Mouse (Mus musculus): Measurements from ENCODE around the gene Cdh5.

Gene Cdh5

DNA sequence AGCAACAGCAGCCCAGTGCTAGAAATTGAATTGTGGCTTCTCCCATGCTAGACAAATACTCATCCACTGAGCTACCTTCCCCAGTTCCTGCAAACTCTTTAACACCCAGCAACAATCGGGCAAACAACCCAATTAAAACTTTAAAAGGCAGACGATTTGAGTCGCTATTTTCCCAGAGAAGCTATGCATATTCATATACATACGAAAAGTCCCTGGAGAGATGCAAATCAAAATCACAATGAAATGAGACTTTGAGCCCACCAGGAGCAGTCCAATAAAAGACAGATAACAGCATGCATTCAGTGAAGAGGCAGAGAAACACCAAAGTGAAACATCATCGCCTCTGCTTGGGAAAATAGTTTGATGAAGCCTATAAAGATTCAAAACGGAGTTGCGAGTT is 8.1 kb upstream of the Cdh5 start:
- no peak for DNase-seq

DNA sequence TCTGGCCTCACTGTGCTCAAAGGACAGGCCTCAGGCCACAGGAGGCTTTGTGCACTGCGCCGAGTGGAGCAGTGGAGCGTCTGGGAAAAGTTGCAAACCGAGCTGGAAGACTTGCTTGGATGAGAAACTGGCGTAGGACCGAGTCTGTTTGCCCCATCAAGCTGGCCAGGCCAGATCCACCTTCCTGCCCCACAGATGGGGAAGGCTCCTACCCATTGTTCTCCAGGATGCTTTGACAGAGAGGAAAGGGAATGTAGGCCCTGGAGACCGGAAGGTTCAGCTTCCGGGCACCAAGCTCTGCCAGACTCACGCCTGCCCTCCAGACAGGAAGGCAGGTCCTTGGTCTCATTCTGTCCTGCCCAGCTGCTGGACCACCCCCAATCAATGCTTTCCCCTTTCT is 5.8 kb upstream of the Cdh5 start:
- peak; percentile 64 to 88 for DNase-seq

DNA sequence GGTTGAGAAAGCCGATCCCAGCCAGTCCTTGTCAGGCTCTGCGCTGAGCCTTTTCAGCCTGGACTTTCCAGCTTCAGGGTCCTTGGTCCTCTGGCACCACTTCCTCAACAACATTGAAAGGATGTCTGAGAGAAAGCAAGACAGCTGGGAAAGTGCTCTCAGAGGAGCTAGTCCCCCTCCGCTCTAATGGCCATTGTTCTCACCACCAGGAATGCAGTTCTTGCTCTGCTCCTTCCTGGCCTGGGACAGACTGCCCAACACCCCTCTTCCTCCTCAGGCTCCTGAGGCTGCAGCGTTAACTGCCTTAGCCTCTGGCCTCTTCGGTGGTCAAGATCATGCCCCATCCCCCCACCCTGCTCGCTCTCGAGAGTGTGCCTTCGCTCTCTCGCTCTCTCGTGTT is 4.8 kb upstream of the Cdh5 start:
- peak; percentile 57 to 76 for DNase-seq

DNA sequence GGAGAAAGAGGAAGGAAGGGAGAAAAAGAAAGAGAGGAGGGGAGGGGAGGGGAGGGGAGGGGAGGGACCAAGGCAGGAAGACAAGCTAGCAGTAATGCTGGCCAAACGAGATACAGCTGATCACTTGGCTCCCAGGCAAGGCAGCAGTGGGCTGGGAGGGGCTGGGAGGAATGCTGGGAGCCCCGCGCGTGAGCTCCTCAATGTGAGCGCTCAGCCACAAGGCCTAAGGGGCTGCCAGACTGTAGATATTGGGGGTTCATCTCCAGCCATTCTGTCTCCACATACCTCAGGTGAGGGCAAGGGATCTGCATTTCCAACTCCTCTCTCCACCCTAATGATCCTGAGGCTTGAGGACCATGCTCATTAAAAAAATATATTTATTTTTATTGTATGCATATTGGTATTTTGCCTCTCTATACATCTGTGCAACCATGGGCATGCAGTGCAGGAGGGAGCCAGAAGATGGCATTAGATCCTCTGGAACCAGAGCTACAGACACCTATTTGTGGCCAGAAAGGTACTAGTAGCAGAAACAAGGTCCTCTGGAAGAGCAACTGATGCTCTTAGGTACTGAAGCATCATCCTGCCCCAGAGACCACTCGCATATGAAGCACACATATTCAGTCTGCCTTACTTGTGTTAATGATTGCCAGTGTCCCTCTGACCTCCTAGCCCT is 2.6 kb upstream of the Cdh5 start:
- peak in 1 of 2 experiments; percentile 49 for DNase-seq

DNA sequence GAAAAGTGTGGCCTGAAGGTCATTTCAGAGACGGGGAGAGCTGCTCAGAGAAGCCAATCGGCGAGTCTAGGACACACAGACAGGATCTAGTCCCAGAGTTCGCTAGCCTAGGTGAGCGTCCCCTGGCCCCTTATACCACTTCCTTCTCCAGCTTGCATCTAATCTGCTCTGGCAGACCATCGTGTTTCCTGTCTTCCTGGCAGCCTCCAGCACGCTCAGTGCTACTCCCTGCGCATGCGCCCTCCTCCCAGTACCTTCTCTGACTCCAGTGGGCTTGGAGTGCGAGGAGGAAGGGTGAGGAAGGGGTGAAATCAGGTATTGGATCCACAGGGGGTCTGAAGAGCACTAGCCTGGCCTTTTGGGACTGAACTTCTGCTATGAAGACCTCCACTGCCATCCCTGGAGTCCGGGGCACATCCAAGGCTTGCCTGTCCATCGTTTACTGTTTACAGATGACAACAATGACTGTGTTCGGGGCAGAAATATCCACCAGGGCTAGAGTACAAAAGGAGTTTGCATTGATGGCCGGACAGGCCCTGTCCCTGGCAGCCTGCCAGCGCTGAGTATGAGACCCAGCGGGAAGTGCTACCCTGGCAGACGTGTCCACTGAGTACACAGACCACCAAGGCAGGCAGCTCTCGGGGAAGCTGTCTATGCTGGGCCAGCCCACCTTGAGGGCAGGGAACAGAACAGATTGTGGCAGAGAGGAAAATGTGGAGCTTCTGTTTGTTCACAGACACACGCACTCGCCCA is 1.9 kb upstream of the Cdh5 start:
- peak; percentile 80 to 92 for DNase-seq

- peak in 1 of 2 experiments; percentile 3 for DNase-seq
Observed at GRCm38 (mm10) chr8:104100724-104101123, 701 bp upstream of the Cdh5 start.

GRCm38 (mm10) chr8:104103462-104103861 is 2.0 kb downstream of the Cdh5 start:
- DNase-seq, result peak in 1 of 2 experiments; percentile 23

DNA sequence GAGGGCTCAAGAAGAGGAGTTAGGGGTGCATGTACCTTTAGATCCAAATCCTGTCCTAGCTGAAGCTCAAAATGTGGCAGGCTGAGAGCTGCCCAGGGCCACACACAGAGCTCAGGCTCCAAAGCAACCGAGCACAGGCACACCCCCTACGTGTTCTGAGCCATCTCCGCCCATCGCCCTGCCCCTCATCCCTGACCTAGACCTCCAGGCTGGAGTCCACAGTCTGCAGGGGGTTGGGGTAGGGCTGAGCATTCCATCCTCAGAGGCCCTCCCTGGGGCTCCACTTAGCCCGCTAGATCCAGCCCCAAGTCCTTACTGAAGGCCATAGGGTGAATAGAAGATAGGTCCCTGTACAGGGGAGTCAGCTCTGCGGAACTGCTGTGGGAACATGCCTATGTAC is 4.3 kb downstream of the Cdh5 start:
- DNase-seq, result peak in 1 of 2 experiments; percentile 21

- peak in 1 of 2 experiments; percentile 12 for DNase-seq
Observed at GRCm38 (mm10) chr8:104106276-104106946, 5.0 kb downstream of the Cdh5 start.

DNA sequence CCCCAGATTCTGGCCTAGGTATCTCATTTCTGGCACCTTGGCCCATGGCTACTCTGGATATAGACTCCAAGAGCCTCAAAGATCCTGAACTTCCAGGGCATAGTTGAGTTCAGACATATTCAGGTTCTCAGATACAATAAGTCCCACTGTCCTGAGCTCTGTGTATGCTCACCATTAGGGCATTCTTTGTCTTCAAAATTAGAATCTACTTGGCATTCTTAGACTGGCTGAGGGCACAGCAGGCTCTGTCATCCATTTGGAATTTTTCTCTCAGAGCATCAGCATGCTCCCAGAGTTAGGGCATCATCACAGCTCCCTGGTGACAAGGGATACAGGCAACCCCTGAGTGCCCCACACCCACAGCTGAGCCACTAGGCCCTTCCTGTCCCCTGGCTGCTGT is 5.7 kb downstream of the Cdh5 start:
- DNase-seq, result no peak

DNA sequence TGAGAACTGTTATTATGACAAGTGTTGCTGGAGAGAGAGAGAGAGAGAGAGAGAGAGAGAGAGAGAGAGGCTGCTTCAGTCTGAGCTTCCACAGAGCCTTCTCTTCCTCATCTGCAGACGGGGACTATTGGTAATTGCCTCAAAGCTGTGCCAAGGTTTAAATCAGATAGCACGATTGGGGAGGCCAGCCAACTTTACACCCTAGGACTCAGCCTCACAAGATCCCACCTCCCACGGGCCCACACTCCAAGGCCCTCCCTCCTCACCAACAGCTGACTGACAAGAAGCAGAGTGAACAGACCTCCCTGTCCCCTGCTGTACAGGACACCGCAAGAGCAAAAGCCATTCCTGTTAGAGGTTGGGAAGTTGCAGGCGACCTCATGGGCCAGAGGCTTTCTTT is 6.6 kb downstream of the Cdh5 start:
- DNase-seq, result no peak

GRCm38 (mm10) chr8:104110498-104111134 is 9.2 kb downstream of the Cdh5 start:
- DNase-seq, result no peak

GRCm38 (mm10) chr8:104121640-104122416 is 20.4 kb downstream of the Cdh5 start:
- DNase-seq, result peak; percentile 36 to 55

- DNase-seq, result no peak
Observed at GRCm38 (mm10) chr8:104123080-104123657, 21.7 kb downstream of the Cdh5 start.

DNA sequence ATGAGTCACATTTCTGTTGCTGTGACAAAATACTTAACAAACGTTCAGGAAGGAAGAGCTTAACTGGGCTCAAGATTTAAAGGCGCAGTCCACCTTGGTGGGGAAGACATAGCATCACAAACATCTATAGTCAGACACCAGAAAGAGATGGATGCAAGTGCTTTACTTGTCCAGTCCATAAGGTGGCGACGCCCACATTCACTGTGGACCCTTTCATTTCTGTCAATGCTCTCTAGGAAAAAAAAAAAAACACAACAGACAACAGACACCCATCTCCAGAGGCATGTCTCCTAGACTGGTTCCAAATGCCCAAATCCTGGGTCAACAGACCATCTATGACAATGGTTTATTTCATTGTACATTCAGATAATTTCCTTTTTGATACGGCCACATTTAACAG is 23.1 kb downstream of the Cdh5 start:
- DNase-seq, result no peak

DNA sequence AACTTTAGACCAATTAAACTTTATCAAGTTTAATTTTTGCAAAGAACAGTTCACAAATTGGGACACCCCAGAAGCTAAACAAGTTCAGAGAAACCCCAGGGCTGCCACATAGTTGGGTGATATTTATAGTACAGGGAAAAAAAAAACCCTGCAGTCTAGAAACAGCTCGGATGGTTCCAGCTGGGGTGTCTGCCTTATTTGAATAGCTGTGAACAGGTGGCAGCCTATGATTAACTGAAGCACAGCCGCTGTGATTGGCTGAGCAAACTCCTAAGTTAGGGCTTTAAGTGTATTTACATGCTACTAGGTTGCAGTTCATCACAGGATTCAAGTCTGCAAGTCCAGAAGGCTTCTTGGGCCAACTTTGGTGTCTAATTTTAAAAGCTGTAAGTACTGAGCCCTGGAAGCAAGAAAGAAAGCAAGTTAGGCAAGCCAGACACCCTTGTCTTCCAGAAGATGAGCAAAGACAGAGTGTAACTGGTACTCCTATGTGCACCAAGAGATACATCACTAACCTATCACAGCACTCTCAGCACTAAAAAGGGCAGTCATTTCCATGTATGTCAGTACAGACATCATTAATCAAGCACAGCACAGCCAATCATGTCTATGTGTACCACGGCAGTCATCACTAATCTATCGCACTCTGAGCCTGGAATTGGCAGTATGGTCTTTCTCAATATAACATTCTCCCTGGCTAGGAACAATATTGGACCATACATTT is 25.9 kb downstream of the Cdh5 start:
- peak in 1 of 2 experiments; percentile 17 for DNase-seq

- peak in 1 of 2 experiments; percentile 20 for DNase-seq
Observed at GRCm38 (mm10) chr8:104130916-104131315, 29.5 kb downstream of the Cdh5 start.

- DNase-seq, result peak; percentile 52 to 72
Observed at GRCm38 (mm10) chr8:104131414-104131975, 30.1 kb downstream of the Cdh5 start.

GRCm38 (mm10) chr8:104134521-104134920 is 33.1 kb downstream of the Cdh5 start:
- no peak for DNase-seq

GRCm38 (mm10) chr8:104136277-104136676 is 34.9 kb downstream of the Cdh5 start:
- DNase-seq, result no peak

DNA sequence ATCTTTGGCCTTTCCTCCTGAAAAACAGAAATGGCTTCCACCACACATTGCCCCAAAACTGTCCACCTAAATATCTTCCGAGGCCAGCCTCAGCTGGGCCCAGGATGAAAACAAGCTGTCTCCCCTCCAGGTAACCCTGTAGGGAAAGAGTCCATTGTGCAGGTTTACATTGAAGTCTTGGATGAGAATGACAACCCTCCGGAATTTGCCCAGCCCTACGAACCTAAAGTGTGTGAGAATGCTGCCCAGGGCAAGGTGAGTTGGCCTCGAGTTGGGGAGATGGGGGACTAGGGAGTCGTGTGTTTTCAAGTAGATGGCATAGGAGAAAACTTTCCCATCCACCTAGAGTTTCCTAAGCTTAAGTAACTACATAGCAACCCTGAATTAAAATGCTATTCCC is 36.2 kb downstream of the Cdh5 start:
- DNase-seq, result no peak

Data from lung, postnatal 4 days (tissue).